Mouse (Mus musculus) ES-E14 (cell line): ENCODE results near the gene Mdc1.

Experiments
- CHD2 ChIP-seq: IDR thresholded peaks from 2 replicates; pipeline ENCODE4 v1.6.1; 2014; ENCODE audit warnings: mild to moderate bottlenecking, low read depth, low read length, inconsistent platforms
- HCFC1 ChIP-seq: IDR thresholded peaks from 2 replicates; pipeline ENCODE4 v1.6.1; 2012; ENCODE audit warnings: low read length, inconsistent platforms, borderline replicate concordance; ENCODE audit not compliant: insufficient read depth
- MAFK ChIP-seq: IDR thresholded peaks from 2 replicates; pipeline ENCODE4 v1.6.1; 2014; ENCODE audit warnings: mild to moderate bottlenecking, low read depth, low read length, inconsistent platforms; ENCODE audit not compliant: insufficient read depth
- ZC3H11A ChIP-seq: IDR thresholded peaks from 2 replicates; pipeline ENCODE4 v1.6.1; 2012; ENCODE audit warnings: low read depth, mild to moderate bottlenecking, inconsistent platforms, low read length, borderline replicate concordance
- ZNF384 ChIP-seq: IDR thresholded peaks from 2 replicates; pipeline ENCODE4 v1.6.1; 2012; ENCODE audit warnings: low read depth, low read length, inconsistent platforms

DNA sequence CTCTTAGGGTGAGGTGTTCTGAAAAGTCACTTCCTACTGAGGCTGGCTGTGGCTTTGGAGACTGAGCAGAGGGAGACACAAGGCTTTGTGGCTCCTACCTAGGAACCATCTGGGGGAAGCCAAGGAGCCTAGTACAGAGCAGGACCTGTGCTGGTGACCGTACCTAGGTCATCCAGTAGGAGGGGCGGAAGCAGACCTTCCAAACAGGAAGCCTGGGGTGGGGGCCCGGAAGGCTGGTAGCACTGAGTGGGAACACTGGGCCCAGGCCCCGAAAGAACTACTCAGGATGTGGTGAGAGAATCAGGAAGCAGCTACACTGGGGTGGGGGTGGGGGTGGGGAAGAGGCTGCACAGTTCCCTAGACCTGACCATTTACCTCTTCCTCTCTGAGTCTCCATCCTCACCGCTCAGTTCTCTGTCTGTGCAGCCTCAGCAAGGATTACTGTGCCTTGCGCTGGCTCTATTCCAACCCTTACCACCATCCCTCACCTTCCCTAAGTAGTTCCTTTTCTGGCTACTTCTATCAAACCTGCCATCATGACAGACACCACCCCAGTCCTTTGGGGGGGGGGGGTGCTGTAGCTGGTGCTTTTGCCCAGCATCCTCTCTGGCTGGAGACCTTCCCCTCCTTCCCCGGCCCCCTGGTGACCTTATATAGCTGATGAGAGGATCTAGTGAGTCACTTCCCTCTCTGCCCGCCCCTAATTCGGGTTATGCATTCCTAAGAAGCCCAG lies 29.0 kb downstream of the Mdc1 start:
- TF ChIP-seq ZC3H11A (no peak), MAFK (no peak), CHD2 (no peak), ZNF384 (no peak), HCFC1 (0 out of 2 replicates have a peak, but pooled peaks have one; percentile 21)
